Mouse (Mus musculus): ENCODE results near the gene H2-K1. TPM values are rescaled to one million over a fixed set of nuclear protein-coding genes. Genes with fewer than 3 reads are reported as not detected.

H2-K1 gene
- total RNA-seq, 1 experiment = 69.5 TPM

DNA sequence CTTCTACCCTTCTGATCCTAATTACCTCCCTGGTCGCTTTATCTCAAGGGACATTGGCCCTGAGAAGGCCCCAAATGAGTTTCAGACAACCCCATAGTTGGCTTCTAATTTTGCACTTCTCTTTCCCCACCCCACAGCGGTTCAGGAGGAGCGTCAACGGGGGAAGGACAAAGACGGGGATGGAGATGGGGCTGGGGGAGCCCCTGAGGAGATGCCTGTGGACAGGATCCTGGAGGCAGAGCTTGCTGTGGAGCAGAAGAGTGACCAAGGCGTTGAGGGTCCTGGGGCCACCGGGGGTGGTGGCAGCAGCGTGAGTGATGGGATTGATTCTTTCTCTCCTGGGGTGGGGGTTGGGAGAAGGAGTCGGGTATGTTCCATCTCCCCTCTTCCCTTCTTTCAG, 35.4 kb upstream of the H2-K1 start:
- H3K36me3 ChIP-seq (ENCODE audit: control insufficient read depth, insufficient read depth, low read length, poor library complexity, severe bottlenecking) = peaks cover 36% of the 10 kb centered on the region
- no peak overlapping the region for H3K4me3 ChIP-seq (ENCODE audit: insufficient read depth in 1 of 2, low read depth in 1 of 2, low read length in 2 of 2, poor library complexity in 1 of 2, severe bottlenecking in 1 of 2)
- no peak for TF ChIP-seq CHD2 (IDR thresholded peaks at IDR 0.05; ENCODE audit: low read depth, low read length)
- no peak for TF ChIP-seq MAFK (IDR thresholded peaks at IDR 0.05; ENCODE audit: insufficient read depth, low read depth, low read length)
- no peak for TF ChIP-seq HCFC1 (IDR thresholded peaks at IDR 0.05; ENCODE audit: borderline replicate concordance, insufficient read depth, low read length)
- TF ChIP-seq ZC3H11A (IDR thresholded peaks at IDR 0.05; ENCODE audit: borderline replicate concordance, low read depth, low read length) = no peak
- no peak for TF ChIP-seq ZNF384 (IDR thresholded peaks at IDR 0.05; ENCODE audit: low read depth, low read length)
- H3K9me3 ChIP-seq (ENCODE audit: control insufficient read depth, insufficient read depth, low read depth, low read length) = no peaks in the 10 kb centered on the region
- no peak for DNase-seq (ENCODE audit: low read depth, low spot score)
- no peak overlapping the region for H3K9ac ChIP-seq (ENCODE audit: insufficient read depth, low read depth, low read length, poor library complexity, severe bottlenecking)
- peaks cover 0 to 11% of the 10 kb centered on the region in 2 experiments; a peak in 1 of 4 replicates for H3K4me1 ChIP-seq (ENCODE audit: control insufficient read depth in 2 of 2, insufficient read depth in 2 of 2, low read length in 2 of 2, poor library complexity in 1 of 2)
- H3K27ac ChIP-seq (ENCODE audit: insufficient read depth, low read depth, low read length, poor library complexity, severe bottlenecking) = no peak overlapping the region
- in situ Hi-C loops (cut with MboI; ENCODE audit: low sequenced_read_pairs in 2 of 2, unreplicated experiment in 2 of 2) = no loop called here

DNA sequence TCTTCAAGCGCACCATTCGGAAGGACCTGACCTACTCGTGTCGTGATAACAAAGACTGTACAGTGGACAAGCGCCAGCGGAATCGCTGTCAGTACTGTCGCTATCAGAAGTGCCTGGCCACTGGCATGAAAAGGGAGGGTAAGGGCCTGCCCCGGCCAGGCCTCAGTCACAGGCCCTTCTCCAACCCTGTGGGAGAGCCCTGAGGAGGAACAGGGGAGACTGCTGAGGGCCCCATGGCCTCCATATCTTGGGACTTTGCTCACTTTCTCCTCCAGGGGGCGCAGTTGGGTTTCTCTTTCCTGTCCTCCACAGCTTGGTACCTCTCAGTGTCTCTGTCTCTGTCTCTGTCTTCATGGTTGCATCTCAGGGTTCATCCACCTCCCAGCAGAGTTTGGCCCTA, 33.9 kb upstream of the H2-K1 start:
- Histone ChIP-seq H3K27ac (ENCODE audit: insufficient read depth, low read depth, low read length, poor library complexity, severe bottlenecking) (no peak overlapping the region), H3K4me3 (ENCODE audit: insufficient read depth in 1 of 2, low read depth in 1 of 2, low read length in 2 of 2, poor library complexity in 1 of 2, severe bottlenecking in 1 of 2) (no peak overlapping the region), H3K9ac (ENCODE audit: insufficient read depth, low read depth, low read length, poor library complexity, severe bottlenecking) (no peak overlapping the region), H3K4me1 (ENCODE audit: control insufficient read depth in 2 of 2, insufficient read depth in 2 of 2, low read length in 2 of 2, poor library complexity in 1 of 2) (peaks cover 3 to 15% of the 10 kb centered on the region in 2 experiments; a peak in 2 of 4 replicates), H3K9me3 (ENCODE audit: control insufficient read depth, insufficient read depth, low read depth, low read length) (no peaks in the 10 kb centered on the region), H3K36me3 (ENCODE audit: control insufficient read depth, insufficient read depth, low read length, poor library complexity, severe bottlenecking) (peaks cover 50% of the 10 kb centered on the region)
- DNase-seq (ENCODE audit: low read depth, low spot score) = peak; percentile 79
- in situ Hi-C loops (cut with MboI; ENCODE audit: low sequenced_read_pairs in 2 of 2, unreplicated experiment in 2 of 2) = no loop called here
- TF ChIP-seq HCFC1 (IDR thresholded peaks at IDR 0.05; ENCODE audit: borderline replicate concordance, insufficient read depth, low read length) = no peak
- no peak for TF ChIP-seq CHD2 (IDR thresholded peaks at IDR 0.05; ENCODE audit: low read depth, low read length)
- TF ChIP-seq MAFK (IDR thresholded peaks at IDR 0.05; ENCODE audit: insufficient read depth, low read depth, low read length) = no peak
- no peak for TF ChIP-seq ZC3H11A (IDR thresholded peaks at IDR 0.05; ENCODE audit: borderline replicate concordance, low read depth, low read length)
- no peak for TF ChIP-seq ZNF384 (IDR thresholded peaks at IDR 0.05; ENCODE audit: low read depth, low read length)

DNA sequence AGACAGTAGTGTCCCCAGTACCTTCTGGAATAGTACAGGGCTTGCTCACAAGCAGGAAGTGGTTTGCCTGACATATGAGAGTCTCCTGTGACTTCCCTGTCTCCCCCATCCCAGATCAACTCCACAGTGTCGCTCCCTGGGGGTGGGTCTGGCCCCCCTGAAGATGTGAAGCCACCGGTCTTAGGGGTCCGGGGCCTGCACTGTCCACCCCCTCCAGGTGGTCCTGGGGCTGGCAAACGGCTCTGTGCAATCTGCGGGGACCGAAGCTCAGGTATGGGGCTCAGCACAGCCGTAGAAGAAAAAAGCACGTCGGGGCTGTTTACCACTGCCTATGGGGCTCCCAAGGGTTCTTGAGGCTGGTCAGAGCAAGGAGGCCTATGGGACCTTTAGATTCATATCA, 33.3 kb upstream of the H2-K1 start:
- H3K27ac ChIP-seq (ENCODE audit: insufficient read depth, low read depth, low read length, poor library complexity, severe bottlenecking) = no peak overlapping the region
- no peak overlapping the region for H3K4me3 ChIP-seq (ENCODE audit: insufficient read depth in 1 of 2, low read depth in 1 of 2, low read length in 2 of 2, poor library complexity in 1 of 2, severe bottlenecking in 1 of 2)
- H3K4me1 ChIP-seq (ENCODE audit: control insufficient read depth in 2 of 2, insufficient read depth in 2 of 2, low read length in 2 of 2, poor library complexity in 1 of 2) = peaks cover 3 to 13% of the 10 kb centered on the region in 2 experiments; a peak in 2 of 4 replicates
- peaks cover 56% of the 10 kb centered on the region for H3K36me3 ChIP-seq (ENCODE audit: control insufficient read depth, insufficient read depth, low read length, poor library complexity, severe bottlenecking)
- in situ Hi-C loops (cut with MboI; ENCODE audit: low sequenced_read_pairs in 2 of 2, unreplicated experiment in 2 of 2) = no loop called here
- TF ChIP-seq ZNF384 (IDR thresholded peaks at IDR 0.05; ENCODE audit: low read depth, low read length) = no peak
- H3K9ac ChIP-seq (ENCODE audit: insufficient read depth, low read depth, low read length, poor library complexity, severe bottlenecking) = no peak overlapping the region
- DNase-seq (ENCODE audit: low read depth, low spot score) = no peak
- H3K9me3 ChIP-seq (ENCODE audit: control insufficient read depth, insufficient read depth, low read depth, low read length) = no peaks in the 10 kb centered on the region

DNA sequence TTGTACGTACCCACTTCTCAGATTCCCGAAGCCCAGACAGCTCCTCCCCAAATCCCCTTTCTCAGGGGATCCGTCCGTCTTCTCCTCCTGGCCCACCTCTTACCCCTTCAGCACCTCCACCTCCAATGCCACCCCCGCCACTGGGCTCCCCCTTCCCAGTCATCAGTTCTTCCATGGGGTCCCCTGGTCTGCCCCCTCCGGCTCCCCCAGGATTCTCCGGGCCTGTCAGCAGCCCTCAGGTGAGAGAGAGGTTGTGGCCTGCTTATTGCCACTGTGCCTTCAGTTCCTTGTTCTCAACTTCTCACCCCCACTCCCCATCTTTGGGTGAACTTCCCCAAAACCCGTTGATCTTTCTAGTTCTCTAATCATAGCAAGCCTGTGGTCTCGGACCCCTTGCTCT, 32.7 kb upstream of the H2-K1 start:
- H3K36me3 ChIP-seq (ENCODE audit: control insufficient read depth, insufficient read depth, low read length, poor library complexity, severe bottlenecking) = peaks cover 56% of the 10 kb centered on the region
- peaks cover 5 to 13% of the 10 kb centered on the region in 2 experiments; a peak in 3 of 4 replicates for H3K4me1 ChIP-seq (ENCODE audit: control insufficient read depth in 2 of 2, insufficient read depth in 2 of 2, low read length in 2 of 2, poor library complexity in 1 of 2)
- H3K9ac ChIP-seq (ENCODE audit: insufficient read depth, low read depth, low read length, poor library complexity, severe bottlenecking) = peak overlapping the region; percentile 84
- no peak for DNase-seq (ENCODE audit: low read depth, low spot score)
- peak overlapping the region; percentile 72 to 97 for H3K4me3 ChIP-seq (ENCODE audit: insufficient read depth in 1 of 2, low read depth in 1 of 2, low read length in 2 of 2, poor library complexity in 1 of 2, severe bottlenecking in 1 of 2)
- no peaks in the 10 kb centered on the region for H3K9me3 ChIP-seq (ENCODE audit: control insufficient read depth, insufficient read depth, low read depth, low read length)
- H3K27ac ChIP-seq (ENCODE audit: insufficient read depth, low read depth, low read length, poor library complexity, severe bottlenecking) = no peak overlapping the region
- in situ Hi-C loops (cut with MboI; ENCODE audit: low sequenced_read_pairs in 2 of 2, unreplicated experiment in 2 of 2) = no loop called here
- TF ChIP-seq ZC3H11A (IDR thresholded peaks at IDR 0.05; ENCODE audit: borderline replicate concordance, low read depth, low read length) = no peak
- TF ChIP-seq ZNF384 (IDR thresholded peaks at IDR 0.05; ENCODE audit: low read depth, low read length) = no peak
- TF ChIP-seq HCFC1 (IDR thresholded peaks at IDR 0.05; ENCODE audit: borderline replicate concordance, insufficient read depth, low read length) = no peak
- TF ChIP-seq MAFK (IDR thresholded peaks at IDR 0.05; ENCODE audit: insufficient read depth, low read depth, low read length) = no peak
- TF ChIP-seq CHD2 (IDR thresholded peaks at IDR 0.05; ENCODE audit: low read depth, low read length) = no peak

DNA sequence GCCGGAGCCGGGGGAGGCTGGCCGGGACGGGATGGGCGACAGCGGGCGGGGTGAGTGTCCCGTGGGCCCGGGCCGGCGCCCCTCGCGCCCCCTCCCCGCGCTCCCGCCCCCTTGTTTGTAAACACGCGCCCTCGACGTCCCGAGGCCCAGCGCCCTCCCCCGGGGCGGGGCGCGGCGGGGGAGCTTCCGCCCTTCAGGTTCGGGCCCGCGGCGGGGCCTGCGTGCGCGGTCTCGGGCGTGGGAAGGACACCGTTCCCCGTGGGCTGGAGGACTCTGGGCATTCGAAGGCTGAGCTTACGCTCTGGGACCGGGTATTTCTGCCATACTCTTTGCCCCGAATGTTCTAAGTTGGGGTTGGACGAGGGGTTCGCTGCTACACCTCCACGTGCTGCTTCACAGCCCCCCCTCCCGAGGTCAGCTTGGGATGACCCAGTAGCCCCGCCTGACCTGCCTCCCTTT, 32.1 kb upstream of the H2-K1 start:
- H3K9ac ChIP-seq (ENCODE audit: insufficient read depth, low read depth, low read length, poor library complexity, severe bottlenecking) = peak overlapping the region; percentile 84
- peak overlapping the region; percentile 70 for H3K27ac ChIP-seq (ENCODE audit: insufficient read depth, low read depth, low read length, poor library complexity, severe bottlenecking)
- peak overlapping the region; percentile 72 to 97 for H3K4me3 ChIP-seq (ENCODE audit: insufficient read depth in 1 of 2, low read depth in 1 of 2, low read length in 2 of 2, poor library complexity in 1 of 2, severe bottlenecking in 1 of 2)
- TF ChIP-seq HCFC1 (IDR thresholded peaks at IDR 0.05; ENCODE audit: borderline replicate concordance, insufficient read depth, low read length) (no peak), MAFK (IDR thresholded peaks at IDR 0.05; ENCODE audit: insufficient read depth, low read depth, low read length) (no peak), ZC3H11A (IDR thresholded peaks at IDR 0.05; ENCODE audit: borderline replicate concordance, low read depth, low read length) (no peak), ZNF384 (IDR thresholded peaks at IDR 0.05; ENCODE audit: low read depth, low read length) (no peak), CHD2 (IDR thresholded peaks at IDR 0.05; ENCODE audit: low read depth, low read length) (no peak)
- H3K9me3 ChIP-seq (ENCODE audit: control insufficient read depth, insufficient read depth, low read depth, low read length) = no peaks in the 10 kb centered on the region
- in situ Hi-C loops (cut with MboI; ENCODE audit: low sequenced_read_pairs in 2 of 2, unreplicated experiment in 2 of 2) = no loop called here
- DNase-seq (ENCODE audit: low read depth, low spot score) = no peak
- peaks cover 50% of the 10 kb centered on the region for H3K36me3 ChIP-seq (ENCODE audit: control insufficient read depth, insufficient read depth, low read length, poor library complexity, severe bottlenecking)
- H3K4me1 ChIP-seq (ENCODE audit: control insufficient read depth in 2 of 2, insufficient read depth in 2 of 2, low read length in 2 of 2, poor library complexity in 1 of 2) = peaks cover 5 to 13% of the 10 kb centered on the region in 2 experiments; a peak in 3 of 4 replicates

All from ES-E14 (cell line).